Mouse (Mus musculus): Measurements from ENCODE around the gene Gm10100.
A peak's percentile ranks its signal among the peaks of the same experiment; 100 is the strongest.
"Not testable (repeated sequence)": the region's sequence is repeated elsewhere in the genome, so short reads cannot be mapped to it uniquely, and the experiment has no call there.

The Gm10100 gene

DNA sequence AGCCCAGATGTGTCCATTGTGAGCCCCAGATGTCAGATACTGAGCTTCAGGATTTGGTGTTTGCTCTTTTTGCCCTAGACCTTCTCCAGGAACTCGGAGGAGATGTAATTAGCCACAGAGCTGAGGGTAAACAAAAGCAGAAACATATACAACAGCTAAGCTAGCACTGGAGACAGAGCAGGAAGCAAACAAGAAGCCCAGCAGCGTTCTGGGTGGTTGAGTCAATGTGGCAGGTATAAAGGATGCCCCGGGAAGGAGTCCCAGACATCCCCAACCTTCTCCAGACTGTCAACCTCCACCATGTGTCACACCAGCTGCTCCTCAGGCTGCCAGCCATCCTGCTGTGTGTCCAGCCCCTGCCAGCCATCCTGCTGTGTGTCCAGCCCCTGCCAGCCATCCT is at the start of gene Gm10100:
Gene Gm10100 (plus strand): TSS at position 301 of the 400 bp plus-strand sequence.
- no peak for DNase-seq (ENCODE audit: low read depth, low spot score)

DNA sequence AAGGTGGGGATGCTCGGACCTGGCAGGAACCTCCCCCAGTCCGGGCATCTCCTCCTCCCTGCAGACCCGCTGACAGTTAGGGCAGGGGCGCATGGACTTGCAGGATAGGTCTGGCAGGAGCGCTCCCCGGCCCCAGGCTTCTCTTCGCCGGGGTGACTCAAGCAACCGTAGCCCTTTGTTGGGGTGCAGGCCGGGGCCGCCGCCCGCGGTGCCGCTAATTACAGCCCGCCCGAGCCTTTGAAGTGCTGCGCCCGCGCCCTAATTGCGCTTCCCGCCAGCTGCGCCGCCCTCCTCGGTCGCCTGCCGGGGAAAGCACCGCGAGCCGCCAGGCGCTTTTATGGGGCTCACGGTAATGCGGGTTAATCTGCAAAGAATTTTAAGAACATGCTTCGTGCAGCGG is 48.7 kb upstream of the Gm10100 start:
- DNase-seq (ENCODE audit: low read depth, low spot score): no peak

DNA sequence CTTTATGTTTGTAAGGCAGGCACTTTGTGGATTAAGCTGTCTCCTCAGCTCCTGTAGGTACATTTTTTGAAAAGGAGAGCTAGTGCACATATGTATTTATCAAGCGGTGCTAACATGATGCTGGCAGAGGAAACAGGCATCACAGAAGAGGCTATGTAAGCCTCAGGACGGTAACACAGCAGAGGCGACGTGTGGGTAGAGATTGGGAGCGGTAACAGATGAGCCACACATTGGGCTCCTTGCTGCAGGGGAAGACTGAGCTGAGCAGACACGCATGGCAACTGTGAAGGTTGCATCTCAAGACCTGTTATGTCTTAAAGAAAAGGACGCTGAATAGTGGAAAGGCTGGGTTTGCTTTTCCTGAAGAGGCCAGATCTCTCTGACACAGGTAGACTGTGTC is 43.3 kb upstream of the Gm10100 start:
- peak; percentile 11 for DNase-seq (ENCODE audit: low read depth, low spot score)

DNA sequence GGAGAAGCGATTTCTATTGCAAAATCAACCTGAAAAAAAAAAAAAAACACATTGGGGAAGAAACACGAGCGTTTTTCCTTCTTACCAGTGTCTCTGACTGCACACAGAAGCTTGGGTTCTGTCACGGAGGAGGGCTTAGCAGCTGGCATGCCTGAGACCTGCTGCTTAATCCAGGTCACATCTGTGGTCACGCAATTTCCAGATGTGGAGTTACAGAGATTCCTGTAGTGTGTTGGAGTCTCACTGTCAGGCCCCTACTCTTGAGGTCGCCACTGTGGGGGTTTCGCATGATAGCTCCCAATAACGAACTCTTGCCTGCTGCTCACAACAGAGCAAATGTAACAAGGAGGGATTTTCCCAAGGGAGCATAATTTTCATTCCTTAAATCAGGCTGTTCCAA is 42.1 kb upstream of the Gm10100 start:
- DNase-seq (ENCODE audit: low read depth, low spot score): no peak

DNA sequence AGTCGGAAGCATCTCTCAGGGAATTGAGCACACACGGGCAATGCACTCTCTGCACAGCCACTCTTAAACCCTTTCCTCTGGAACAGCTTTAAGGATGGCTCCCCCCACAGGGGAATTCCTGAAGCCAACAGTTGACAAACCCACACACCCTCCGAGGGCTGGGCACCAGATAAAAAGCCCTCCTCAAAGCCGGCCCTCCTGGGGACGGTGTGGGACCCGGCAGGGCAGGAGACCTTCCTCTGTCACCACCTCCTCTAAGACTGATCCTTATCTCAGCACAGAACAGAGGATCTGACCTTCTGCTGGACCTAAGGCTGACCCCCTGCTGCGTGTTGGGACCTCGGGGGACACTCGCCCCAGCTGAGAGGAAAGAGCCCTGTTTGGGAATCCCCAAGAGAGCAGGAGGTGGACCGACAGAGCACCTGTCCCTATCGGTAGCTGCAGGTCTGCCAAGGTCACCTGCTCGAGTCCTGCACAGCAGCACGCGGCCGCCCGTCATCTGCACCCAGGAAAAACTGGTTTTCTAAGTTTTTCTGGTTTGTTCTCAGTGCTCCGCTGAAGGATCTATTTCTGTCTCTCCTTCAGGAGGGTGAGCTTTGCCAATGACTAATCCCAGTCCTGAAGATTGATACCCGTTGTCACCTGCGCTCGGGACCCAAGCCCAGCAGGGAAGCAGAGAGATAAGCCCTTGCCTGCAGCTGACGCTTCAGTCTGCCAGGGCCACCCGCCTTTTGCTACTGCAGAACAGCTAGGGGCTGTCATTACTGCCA is 40.2 kb upstream of the Gm10100 start, which contains the start of gene Tspear:
Gene Tspear (plus strand): TSS at position 675 of the 770 bp plus-strand sequence.
- no peak for DNase-seq (ENCODE audit: low read depth, low spot score)

DNA sequence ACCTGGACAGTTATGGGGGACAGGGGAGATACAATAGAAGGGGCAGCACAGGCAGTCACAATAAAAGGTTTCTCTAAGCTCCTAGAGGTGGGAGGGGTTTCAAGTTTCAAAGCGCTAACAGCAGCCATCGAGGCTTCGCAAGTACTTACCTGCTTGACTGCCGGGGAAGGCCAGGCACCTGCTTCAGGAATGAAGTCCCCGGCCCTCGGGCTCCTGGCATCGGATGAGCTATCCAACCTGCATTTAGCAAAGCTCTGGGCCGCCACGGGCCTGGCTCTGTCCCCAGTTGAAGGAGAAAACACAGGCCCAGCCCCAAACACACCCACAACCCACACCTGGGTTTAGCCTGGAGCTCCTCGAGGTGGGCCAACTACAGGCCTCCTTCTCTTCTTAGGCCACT is 39.3 kb upstream of the Gm10100 start:
- DNase-seq (ENCODE audit: low read depth, low spot score): no peak

DNA sequence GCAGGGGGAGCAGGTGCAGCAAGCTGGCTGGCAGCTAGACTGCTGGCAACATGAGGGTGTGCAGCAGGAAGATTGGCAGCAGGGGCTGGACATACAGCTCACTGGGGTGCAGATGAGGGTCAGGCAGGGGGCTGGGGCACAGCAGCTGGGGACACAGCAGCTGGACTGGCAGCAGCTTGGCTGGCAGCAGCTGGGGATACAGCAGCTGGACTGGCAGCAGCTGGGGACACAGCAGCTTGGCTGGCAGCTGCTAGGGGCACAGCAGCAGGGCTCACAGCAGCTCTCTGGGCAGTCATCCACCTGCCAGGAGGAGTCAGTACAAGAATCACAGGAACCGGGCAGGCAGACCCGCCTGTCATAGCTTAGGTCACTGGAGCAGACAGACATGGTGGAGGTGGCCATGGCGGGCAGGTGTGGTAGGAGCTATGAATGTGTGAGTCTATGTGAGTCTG is 35.9 kb upstream of the Gm10100 start, which contains the start of gene Gm19402:
Gene Gm19402 (minus strand): TSS at position 402 of the 452 bp plus-strand sequence.
- DNase-seq (ENCODE audit: low read depth, low spot score): not testable (repeated sequence)

DNA sequence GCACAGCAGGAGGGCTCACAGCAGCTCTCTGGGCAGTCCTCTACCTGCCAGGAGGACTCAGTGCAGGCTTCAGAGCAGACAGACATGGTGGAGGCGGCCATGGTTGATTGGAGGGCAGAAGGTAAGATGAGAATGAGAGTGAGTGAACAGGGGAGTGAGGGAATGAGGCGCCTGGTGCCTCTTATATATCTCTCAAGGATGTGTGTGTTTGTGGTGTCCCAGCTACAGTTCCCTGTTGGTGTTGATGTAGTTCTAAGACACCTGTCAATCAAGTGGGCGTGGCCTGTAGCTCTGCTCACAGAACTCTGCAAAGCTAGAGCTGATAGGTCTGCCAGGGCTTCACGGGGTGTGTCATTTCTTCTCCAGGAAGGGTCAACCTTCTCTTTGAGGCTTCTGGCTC is 29.2 kb upstream of the Gm10100 start, which contains the start of gene Gm9508:
Gene Gm9508 (minus strand): TSS at position 101 of the 400 bp plus-strand sequence.
- DNase-seq (ENCODE audit: low read depth, low spot score): no peak

DNA sequence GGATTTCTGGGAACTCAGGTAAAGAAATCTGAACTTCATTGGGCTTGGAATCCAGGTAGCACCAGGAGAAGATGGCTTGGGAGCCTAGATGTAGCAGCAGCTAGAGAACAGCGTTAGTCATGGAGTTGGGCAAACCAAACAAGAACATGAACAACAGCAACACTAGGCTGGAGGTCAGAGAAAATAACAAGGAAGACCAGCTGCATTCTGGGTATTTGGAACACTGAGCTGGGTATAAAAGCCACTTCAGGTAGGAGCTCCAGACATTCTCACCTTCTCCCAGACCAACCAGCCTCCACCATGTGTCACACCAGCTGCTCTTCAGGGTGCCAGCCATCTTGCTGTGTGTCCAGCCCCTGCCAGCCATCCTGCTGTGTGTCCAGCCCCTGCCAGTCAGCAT is 20.0 kb upstream of the Gm10100 start, which contains the start of gene Gm10272:
Gene Gm10272 (plus strand): TSS at position 301 of the 400 bp plus-strand sequence.
- DNase-seq (ENCODE audit: low read depth, low spot score): no peak

DNA sequence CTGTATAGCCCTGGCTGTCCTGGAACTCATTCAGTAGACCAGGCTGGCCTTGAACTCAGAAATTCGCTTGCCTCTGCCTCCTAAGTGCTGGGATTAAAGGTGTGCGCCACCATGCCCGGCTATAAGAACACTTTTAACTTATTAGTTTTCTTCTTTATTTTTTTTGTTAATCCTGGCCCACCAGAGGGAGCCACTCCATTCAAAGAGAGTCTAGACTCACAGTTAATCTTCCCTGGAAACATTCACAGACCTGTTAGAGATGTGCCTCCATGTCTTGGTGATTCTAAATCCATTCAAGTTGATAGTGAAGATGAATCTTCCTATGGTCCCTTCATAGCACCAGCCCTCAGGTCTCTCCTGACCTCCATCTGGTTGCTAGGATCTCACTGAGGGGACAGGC is 16.5 kb upstream of the Gm10100 start:
- no peak for DNase-seq (ENCODE audit: low read depth, low spot score)

DNA sequence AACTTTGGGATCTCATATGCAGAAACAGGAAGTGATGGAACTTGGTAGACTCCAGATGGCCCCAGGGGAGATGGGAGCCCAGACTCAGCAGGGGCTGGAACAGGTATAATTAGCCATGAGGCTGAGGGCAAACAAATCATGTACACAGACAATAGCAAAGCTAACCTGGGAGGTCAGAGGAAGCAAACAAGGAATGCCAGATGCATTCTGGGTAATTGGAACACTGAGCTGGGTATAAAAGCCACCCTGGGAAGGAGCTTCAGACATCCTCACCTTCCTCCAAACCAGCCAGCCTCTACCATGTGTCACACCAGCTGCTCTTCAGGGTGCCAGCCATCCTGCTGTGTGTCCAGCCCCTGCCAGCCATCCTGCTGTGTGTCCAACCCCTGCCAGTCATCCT is 15.1 kb upstream of the Gm10100 start, which contains the start of gene Gm10024:
Gene Gm10024 (plus strand): TSS at position 301 of the 400 bp plus-strand sequence.
- DNase-seq (ENCODE audit: low read depth, low spot score): not testable (repeated sequence)

DNA sequence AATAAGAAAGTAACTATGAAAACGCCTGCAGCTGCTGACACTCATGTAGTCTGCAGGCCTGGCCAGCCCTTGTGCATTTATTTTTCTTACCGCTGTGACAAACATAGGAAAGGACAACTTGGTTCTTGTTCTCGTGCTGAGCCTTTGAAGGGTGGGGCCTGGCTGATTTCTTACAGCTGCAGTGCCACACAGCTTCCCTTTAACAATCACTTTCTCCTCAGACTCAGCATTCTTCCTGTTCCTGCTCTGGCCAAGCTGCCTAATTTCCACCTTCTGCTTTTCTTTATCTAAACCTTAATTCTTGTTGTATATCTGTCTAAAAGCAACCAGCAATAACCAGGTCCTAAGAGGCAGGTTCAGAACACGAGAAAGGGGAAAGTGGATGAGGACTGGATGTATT is 12.6 kb upstream of the Gm10100 start:
- DNase-seq (ENCODE audit: low read depth, low spot score): no peak

DNA sequence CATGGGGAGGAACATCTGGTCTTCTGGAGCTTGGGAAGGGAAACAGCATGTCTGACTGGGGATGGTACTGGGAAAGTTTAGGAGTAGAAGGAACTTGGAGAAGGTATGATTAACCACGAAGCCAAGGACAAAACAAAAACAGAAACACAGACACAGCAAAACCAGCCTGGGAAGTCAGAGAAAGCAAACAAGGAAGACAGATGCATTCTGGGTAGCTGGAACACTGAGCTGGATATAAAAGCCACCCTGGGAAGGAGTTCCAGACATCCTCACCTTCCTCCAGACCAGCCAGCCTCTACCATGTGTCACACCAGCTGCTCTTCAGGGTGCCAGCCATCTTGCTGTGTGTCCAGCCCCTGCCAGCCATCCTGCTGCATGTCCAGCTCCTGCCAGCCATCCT is 10.8 kb upstream of the Gm10100 start, which contains the start of gene Gm10142:
Gene Gm10142 (plus strand): TSS at position 301 of the 400 bp plus-strand sequence.
- no peak for DNase-seq (ENCODE audit: low read depth, low spot score)

DNA sequence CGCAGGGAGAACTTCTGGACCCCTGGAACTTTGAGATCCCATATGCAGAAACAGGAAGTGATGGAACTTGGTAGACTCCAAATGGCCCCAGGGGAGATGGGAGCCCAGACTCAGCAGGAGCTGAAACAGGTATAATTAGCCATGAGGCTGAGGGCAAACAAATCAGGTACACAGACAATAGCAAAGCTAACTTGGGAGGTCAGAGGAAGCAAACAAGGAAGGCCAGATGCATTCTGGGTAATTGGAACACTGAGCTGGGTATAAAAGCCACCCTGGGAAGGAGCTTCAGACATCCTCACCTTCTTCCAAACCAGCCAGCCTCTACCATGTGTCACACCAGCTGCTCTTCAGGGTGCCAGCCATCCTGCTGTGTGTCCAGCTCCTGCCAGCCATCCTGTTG is 6.0 kb upstream of the Gm10100 start, which contains the start of gene Krtap12-1:
Gene Krtap12-1 (plus strand): TSS at position 301 of the 400 bp plus-strand sequence.
- not testable (repeated sequence) for DNase-seq (ENCODE audit: low read depth, low spot score)

DNA sequence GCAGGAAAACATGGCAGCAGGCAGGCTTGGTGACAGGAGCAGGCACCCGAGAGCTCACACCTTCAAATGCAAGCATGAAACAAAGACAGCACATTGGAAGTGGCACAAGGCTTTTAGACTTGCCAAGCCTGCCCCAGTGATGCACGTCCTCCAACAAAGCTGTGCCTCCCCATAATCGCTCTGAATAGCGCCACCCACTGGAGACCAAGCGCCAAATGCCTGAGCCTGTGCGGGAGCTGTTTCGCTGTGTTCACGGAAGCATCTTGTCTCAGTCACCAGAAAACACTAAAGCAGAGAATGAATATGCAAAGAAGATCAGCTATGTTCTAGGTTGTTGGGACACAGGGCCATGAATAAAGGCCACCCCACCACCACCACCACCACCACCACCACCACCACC is 1.4 kb upstream of the Gm10100 start:
- no peak for DNase-seq (ENCODE audit: low read depth, low spot score)

DNA sequence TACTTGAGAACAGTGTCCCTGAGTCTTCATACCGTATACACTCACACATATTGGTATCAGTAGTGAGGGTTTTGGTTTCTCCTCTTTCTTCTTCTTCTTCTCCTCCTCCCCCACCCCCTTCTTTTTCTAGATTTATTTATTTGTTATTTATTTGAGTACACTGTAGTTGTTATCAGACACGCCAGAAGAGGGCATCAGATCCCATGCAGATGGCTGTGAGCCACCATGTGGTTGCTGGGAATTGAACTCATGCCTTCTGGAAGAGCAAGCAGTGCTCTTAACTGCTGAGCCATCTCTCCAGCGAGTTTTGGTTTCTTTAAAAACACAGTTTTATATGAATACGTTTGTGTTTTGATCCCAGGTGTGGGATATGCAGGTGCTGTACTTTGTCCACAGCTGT is 2.0 kb downstream of the Gm10100 start:
- no peak for DNase-seq (ENCODE audit: low read depth, low spot score)

DNA sequence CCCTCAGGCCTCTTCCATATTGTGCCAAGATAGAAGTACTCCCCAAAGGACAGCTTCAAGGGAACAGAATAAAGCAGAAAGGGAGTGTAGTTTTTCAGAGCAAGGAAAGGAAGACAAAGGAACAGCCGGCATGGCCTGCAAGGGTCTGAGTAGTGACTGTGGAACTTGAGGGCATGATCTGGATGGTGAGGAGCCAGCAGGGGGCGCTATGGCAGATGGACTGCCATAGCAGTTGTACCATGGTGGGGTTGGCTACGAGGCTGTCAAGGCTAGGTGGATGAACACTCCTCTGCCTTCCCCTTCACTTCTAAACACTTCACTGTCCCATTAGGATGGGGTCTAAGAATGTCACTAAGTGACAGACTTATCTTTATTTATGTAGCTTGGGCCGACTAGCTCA is 3.0 kb downstream of the Gm10100 start:
- DNase-seq (ENCODE audit: low read depth, low spot score): no peak

DNA sequence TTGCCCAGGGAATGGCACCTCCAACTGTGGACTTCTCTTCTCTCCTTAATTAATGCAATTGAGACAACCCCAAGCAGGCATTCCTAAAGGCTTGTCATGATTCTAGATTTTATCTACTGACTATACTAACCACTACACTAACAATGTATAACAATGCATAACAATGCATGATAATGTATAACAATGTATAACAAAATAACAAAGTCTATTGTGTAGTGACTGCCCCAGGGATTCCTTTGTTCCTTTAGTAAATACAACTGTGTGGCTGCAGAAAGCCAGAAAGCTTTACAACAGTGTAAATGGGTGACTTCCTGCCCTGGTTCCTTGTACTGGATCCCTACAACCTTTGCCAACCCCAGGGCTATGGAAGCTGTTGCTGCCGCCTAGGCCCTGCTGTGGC is 9.6 kb downstream of the Gm10100 start:
- no peak for DNase-seq (ENCODE audit: low read depth, low spot score)

DNA sequence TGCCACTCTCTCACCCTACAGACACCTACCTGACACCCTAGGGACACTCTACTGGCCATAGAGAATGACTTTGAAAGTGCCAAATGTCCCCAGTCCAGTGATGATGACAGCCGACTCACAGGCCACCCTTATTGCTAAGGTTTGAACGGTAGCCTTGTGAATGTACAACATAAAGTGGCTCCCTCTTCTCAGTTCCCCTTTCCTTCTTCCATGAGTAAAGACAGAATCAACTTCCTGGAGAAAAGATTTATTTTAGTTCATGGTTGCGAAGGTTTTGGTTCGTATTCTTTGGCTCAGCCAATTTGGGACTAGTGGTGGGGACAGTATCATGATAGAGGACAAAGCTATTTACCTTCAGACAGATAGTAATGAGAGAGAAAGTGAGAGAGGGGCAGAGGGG is 12.6 kb downstream of the Gm10100 start:
- no peak for DNase-seq (ENCODE audit: low read depth, low spot score)

DNA sequence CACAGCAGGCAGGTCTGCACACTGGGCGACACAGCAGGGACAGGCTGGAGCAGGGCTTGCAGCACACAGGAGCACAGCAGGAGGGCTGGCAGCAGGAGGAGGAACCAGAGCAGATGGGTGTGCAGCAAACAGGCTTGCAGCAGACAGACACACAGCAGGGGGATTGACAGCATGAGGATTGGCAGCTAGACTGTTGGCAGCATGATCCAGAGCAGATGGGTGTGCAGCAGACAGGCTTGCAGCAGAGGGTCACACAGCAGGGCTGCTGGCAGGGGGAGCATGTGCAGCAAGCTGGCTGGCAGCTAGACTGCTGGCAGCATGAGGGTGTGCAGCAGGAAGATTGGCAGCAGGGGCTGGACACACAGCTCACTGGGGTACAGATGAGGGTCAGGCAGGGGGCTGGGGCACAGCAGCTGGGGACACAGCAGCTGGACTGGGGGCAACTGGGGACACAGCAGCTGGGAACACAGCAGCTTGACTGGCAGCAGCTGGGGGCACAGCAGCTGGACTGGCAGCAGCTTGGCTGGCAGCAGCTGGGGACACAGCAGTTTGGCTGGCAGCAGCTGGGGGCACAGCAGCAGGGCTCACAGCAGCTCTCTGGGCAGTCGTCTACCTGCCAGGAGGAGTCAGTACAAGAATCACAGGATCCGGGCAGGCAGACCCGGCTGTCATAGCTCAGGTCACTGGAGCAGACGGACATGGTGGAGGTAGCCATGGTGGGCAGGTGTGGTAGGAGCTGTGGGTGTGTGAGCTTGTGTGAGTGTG is 15.8 kb downstream of the Gm10100 start, which contains the start of gene Gm18596:
Gene Gm18596 (minus strand): TSS at position 715 of the 765 bp plus-strand sequence.
- not testable (repeated sequence) for DNase-seq (ENCODE audit: low read depth, low spot score)

DNA sequence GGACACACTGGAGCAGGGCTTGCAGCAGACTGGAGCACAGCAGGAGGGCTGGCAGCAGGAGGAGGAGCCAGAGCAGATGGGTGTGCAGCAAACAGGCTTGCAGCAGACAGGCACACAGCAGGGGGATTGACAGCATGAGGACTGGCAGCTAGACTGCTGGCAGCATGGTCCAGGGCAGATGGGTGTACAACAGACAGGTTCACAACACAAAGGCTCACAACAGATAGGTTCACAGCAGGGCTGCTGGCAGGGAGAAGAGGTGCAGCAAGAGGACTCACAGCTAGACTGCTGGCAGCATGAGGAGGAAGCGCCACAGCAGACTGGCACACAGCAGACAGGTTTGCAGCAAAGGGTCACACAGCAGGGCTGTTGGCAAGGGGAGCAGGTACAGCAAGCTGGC is 24.4 kb downstream of the Gm10100 start:
- DNase-seq (ENCODE audit: low read depth, low spot score): not testable (repeated sequence)

DNA sequence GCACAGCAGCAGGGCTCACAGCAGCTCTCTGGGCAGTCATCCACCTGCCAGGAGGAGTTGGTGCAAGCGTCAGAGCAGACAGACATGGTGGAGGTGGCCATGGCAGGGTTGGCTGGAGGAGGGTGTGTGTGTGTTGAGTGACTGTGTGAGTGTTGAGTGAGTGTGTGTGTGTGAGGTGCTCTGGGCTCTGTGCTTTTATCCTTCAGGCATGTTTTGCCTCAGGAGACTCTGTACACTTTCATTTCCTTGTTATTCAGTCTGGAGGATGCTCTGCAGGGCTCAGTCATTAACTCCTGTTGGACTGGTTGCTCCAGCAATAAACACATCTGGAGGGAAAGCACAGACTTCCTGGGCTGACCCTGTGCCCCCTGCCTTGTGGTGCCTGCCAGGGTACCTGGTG is 25.0 kb downstream of the Gm10100 start, which contains the start of gene Gm9736:
Gene Gm9736 (minus strand): TSS at position 101 of the 400 bp plus-strand sequence.
- DNase-seq (ENCODE audit: low read depth, low spot score): not testable (repeated sequence)
